Mouse (Mus musculus): ENCODE data around the gene A730049H05Rik. TPM values are rescaled to one million over a fixed set of nuclear protein-coding genes. Genes with fewer than 3 reads are reported as not detected.

A730049H05Rik gene
- polyA plus RNA-seq, 1 experiment from 2014 or later: not detected

GRCm38 (mm10) chr6:92869089-92869581 is 52.9 kb downstream of the A730049H05Rik start, which contains the start of gene Gm15737:
Gene Gm15737 (plus strand): TSS chr6:92869357.
- 72% methylated on average over 4 of the region's 4 CpGs for WGBS
- no peak within 1 kb of the TSS for H3K9ac ChIP-seq (ENCODE audit: low read length)
- H3K27ac ChIP-seq (ENCODE audit: low read depth, low read length): no peak within 1 kb of the TSS
- H3K36me3 ChIP-seq (ENCODE audit: control insufficient read depth, insufficient read depth, low read length): no peaks in the 10 kb centered on the region
- ATAC-seq (no peak), DNase-seq (ENCODE audit: low spot score) (no peak)
- H3K4me2 ChIP-seq (ENCODE audit: low read length): no peak within 1 kb of the TSS
- H3K27me3 ChIP-seq (replicated peaks; ENCODE audit: control insufficient read depth, insufficient read depth, low read length): no peaks in the 10 kb centered on the region
- H3K4me3 ChIP-seq (ENCODE audit: low read depth, low read length): no peak within 1 kb of the TSS
- no peaks in the 10 kb centered on the region for H3K9me3 ChIP-seq (replicated peaks; ENCODE audit: control insufficient read depth, low read length)
- no peaks in the 10 kb centered on the region for H3K4me1 ChIP-seq (ENCODE audit: control insufficient read depth, insufficient read depth, low read length)

- no peak overlapping the region for H3K4me3 ChIP-seq (ENCODE audit: low read depth, low read length)
- H3K36me3 ChIP-seq (ENCODE audit: control insufficient read depth, insufficient read depth, low read length): no peaks in the 10 kb centered on the region
- H3K9me3 ChIP-seq (replicated peaks; ENCODE audit: control insufficient read depth, low read length): no peaks in the 10 kb centered on the region
- H3K9ac ChIP-seq (ENCODE audit: low read length): no peak overlapping the region
- 82% methylated on average over 16 of the region's 16 CpGs for WGBS
- H3K27me3 ChIP-seq (replicated peaks; ENCODE audit: control insufficient read depth, insufficient read depth, low read length): no peaks in the 10 kb centered on the region
- ATAC-seq (no peak), DNase-seq (ENCODE audit: low spot score) (no peak)
- H3K4me2 ChIP-seq (ENCODE audit: low read length): no peak overlapping the region
- H3K27ac ChIP-seq (ENCODE audit: low read depth, low read length): no peak overlapping the region
- H3K4me1 ChIP-seq (ENCODE audit: control insufficient read depth, insufficient read depth, low read length): no peaks in the 10 kb centered on the region
Observed at GRCm38 (mm10) chr6:92869582-92870219, 53.4 kb downstream of the A730049H05Rik start.

- no peak overlapping the region for H3K9ac ChIP-seq (ENCODE audit: low read length)
- no peak overlapping the region for H3K4me3 ChIP-seq (ENCODE audit: low read depth, low read length)
- DNase-seq (ENCODE audit: low spot score): no peak
- WGBS: 45% methylated on average over 4 of the region's 4 CpGs
- H3K4me1 ChIP-seq (ENCODE audit: control insufficient read depth, insufficient read depth, low read length): no peaks in the 10 kb centered on the region
- ATAC-seq: no peak
- H3K27ac ChIP-seq (ENCODE audit: low read depth, low read length): no peak overlapping the region
- H3K27me3 ChIP-seq (replicated peaks; ENCODE audit: control insufficient read depth, insufficient read depth, low read length): no peaks in the 10 kb centered on the region
- no peaks in the 10 kb centered on the region for H3K9me3 ChIP-seq (replicated peaks; ENCODE audit: control insufficient read depth, low read length)
- no peak overlapping the region for H3K4me2 ChIP-seq (ENCODE audit: low read length)
- H3K36me3 ChIP-seq (ENCODE audit: control insufficient read depth, insufficient read depth, low read length): no peaks in the 10 kb centered on the region
Observed at GRCm38 (mm10) chr6:92871813-92872212, 55.5 kb downstream of the A730049H05Rik start.

GRCm38 (mm10) chr6:92872766-92873165 is 56.5 kb downstream of the A730049H05Rik start:
- H3K27me3 ChIP-seq (replicated peaks; ENCODE audit: control insufficient read depth, insufficient read depth, low read length): no peaks in the 10 kb centered on the region
- no peak overlapping the region for H3K9ac ChIP-seq (ENCODE audit: low read length)
- no peaks in the 10 kb centered on the region for H3K4me1 ChIP-seq (ENCODE audit: control insufficient read depth, insufficient read depth, low read length)
- WGBS: 88% methylated on average over 10 of the region's 10 CpGs
- H3K9me3 ChIP-seq (replicated peaks; ENCODE audit: control insufficient read depth, low read length): no peaks in the 10 kb centered on the region
- no peak for ATAC-seq
- no peak overlapping the region for H3K4me2 ChIP-seq (ENCODE audit: low read length)
- H3K36me3 ChIP-seq (ENCODE audit: control insufficient read depth, insufficient read depth, low read length): no peaks in the 10 kb centered on the region
- no peak overlapping the region for H3K27ac ChIP-seq (ENCODE audit: low read depth, low read length)
- H3K4me3 ChIP-seq (ENCODE audit: low read depth, low read length): no peak overlapping the region
- no peak for DNase-seq (ENCODE audit: low spot score)

- no peaks in the 10 kb centered on the region for H3K4me1 ChIP-seq (ENCODE audit: control insufficient read depth, insufficient read depth, low read length)
- H3K4me3 ChIP-seq (ENCODE audit: low read depth, low read length): no peak overlapping the region
- no peaks in the 10 kb centered on the region for H3K9me3 ChIP-seq (replicated peaks; ENCODE audit: control insufficient read depth, low read length)
- H3K27me3 ChIP-seq (replicated peaks; ENCODE audit: control insufficient read depth, insufficient read depth, low read length): no peaks in the 10 kb centered on the region
- no peak overlapping the region for H3K4me2 ChIP-seq (ENCODE audit: low read length)
- 78% methylated on average over 5 of the region's 5 CpGs for WGBS
- H3K27ac ChIP-seq (ENCODE audit: low read depth, low read length): no peak overlapping the region
- H3K36me3 ChIP-seq (ENCODE audit: control insufficient read depth, insufficient read depth, low read length): no peaks in the 10 kb centered on the region
- H3K9ac ChIP-seq (ENCODE audit: low read length): no peak overlapping the region
- no peak for ATAC-seq
- no peak for DNase-seq (ENCODE audit: low spot score)
Observed at GRCm38 (mm10) chr6:92874854-92875253, 58.6 kb downstream of the A730049H05Rik start.

- no peaks in the 10 kb centered on the region for H3K36me3 ChIP-seq (ENCODE audit: control insufficient read depth, insufficient read depth, low read length)
- DNase-seq (ENCODE audit: low spot score) (no peak), ATAC-seq (no peak)
- no peak overlapping the region for H3K27ac ChIP-seq (ENCODE audit: low read depth, low read length)
- no peak overlapping the region for H3K4me3 ChIP-seq (ENCODE audit: low read depth, low read length)
- no peaks in the 10 kb centered on the region for H3K9me3 ChIP-seq (replicated peaks; ENCODE audit: control insufficient read depth, low read length)
- no peaks in the 10 kb centered on the region for H3K27me3 ChIP-seq (replicated peaks; ENCODE audit: control insufficient read depth, insufficient read depth, low read length)
- 91% methylated on average over 2 of the region's 2 CpGs for WGBS
- no peak overlapping the region for H3K4me2 ChIP-seq (ENCODE audit: low read length)
- no peaks in the 10 kb centered on the region for H3K4me1 ChIP-seq (ENCODE audit: control insufficient read depth, insufficient read depth, low read length)
- H3K9ac ChIP-seq (ENCODE audit: low read length): no peak overlapping the region
Observed at GRCm38 (mm10) chr6:92875340-92875739, 59.1 kb downstream of the A730049H05Rik start.

GRCm38 (mm10) chr6:92876121-92876520 is 59.8 kb downstream of the A730049H05Rik start:
- Histone ChIP-seq H3K9ac (ENCODE audit: low read length) (no peak overlapping the region), H3K36me3 (ENCODE audit: control insufficient read depth, insufficient read depth, low read length) (no peaks in the 10 kb centered on the region), H3K4me2 (ENCODE audit: low read length) (no peak overlapping the region), H3K27ac (ENCODE audit: low read depth, low read length) (no peak overlapping the region), H3K27me3 (replicated peaks; ENCODE audit: control insufficient read depth, insufficient read depth, low read length) (no peaks in the 10 kb centered on the region), H3K4me3 (ENCODE audit: low read depth, low read length) (no peak overlapping the region), H3K9me3 (replicated peaks; ENCODE audit: control insufficient read depth, low read length) (no peaks in the 10 kb centered on the region), H3K4me1 (ENCODE audit: control insufficient read depth, insufficient read depth, low read length) (no peaks in the 10 kb centered on the region)
- ATAC-seq (no peak), DNase-seq (ENCODE audit: low spot score) (no peak)
- 89% methylated on average over 5 of the region's 5 CpGs for WGBS

GRCm38 (mm10) chr6:92877236-92877635 is 61.0 kb downstream of the A730049H05Rik start:
- no peaks in the 10 kb centered on the region for H3K4me1 ChIP-seq (ENCODE audit: control insufficient read depth, insufficient read depth, low read length)
- H3K4me3 ChIP-seq (ENCODE audit: low read depth, low read length): no peak overlapping the region
- H3K27ac ChIP-seq (ENCODE audit: low read depth, low read length): no peak overlapping the region
- no peaks in the 10 kb centered on the region for H3K27me3 ChIP-seq (replicated peaks; ENCODE audit: control insufficient read depth, insufficient read depth, low read length)
- 93% methylated on average over 4 of the region's 4 CpGs for WGBS
- ATAC-seq: no peak
- H3K36me3 ChIP-seq (ENCODE audit: control insufficient read depth, insufficient read depth, low read length): no peaks in the 10 kb centered on the region
- no peak overlapping the region for H3K4me2 ChIP-seq (ENCODE audit: low read length)
- H3K9me3 ChIP-seq (replicated peaks; ENCODE audit: control insufficient read depth, low read length): no peaks in the 10 kb centered on the region
- no peak overlapping the region for H3K9ac ChIP-seq (ENCODE audit: low read length)
- DNase-seq (ENCODE audit: low spot score): no peak

GRCm38 (mm10) chr6:92878771-92879170 is 62.5 kb downstream of the A730049H05Rik start:
- H3K4me3 ChIP-seq (ENCODE audit: low read depth, low read length): no peak overlapping the region
- H3K9me3 ChIP-seq (replicated peaks; ENCODE audit: control insufficient read depth, low read length): no peaks in the 10 kb centered on the region
- H3K27ac ChIP-seq (ENCODE audit: low read depth, low read length): no peak overlapping the region
- ATAC-seq: no peak
- no peak for DNase-seq (ENCODE audit: low spot score)
- no peak overlapping the region for H3K4me2 ChIP-seq (ENCODE audit: low read length)
- H3K27me3 ChIP-seq (replicated peaks; ENCODE audit: control insufficient read depth, insufficient read depth, low read length): no peaks in the 10 kb centered on the region
- H3K36me3 ChIP-seq (ENCODE audit: control insufficient read depth, insufficient read depth, low read length): no peaks in the 10 kb centered on the region
- no peak overlapping the region for H3K9ac ChIP-seq (ENCODE audit: low read length)
- no peaks in the 10 kb centered on the region for H3K4me1 ChIP-seq (ENCODE audit: control insufficient read depth, insufficient read depth, low read length)
- 84% methylated on average over 5 of the region's 5 CpGs for WGBS
